Mouse (Mus musculus) heart, embryonic 10.5 days (tissue): ENCODE data around the gene Pls3. TPM values are rescaled to one million over a fixed set of nuclear protein-coding genes. Genes with fewer than 3 reads are reported as not detected.
"Not testable (repeated sequence)": the region's sequence is repeated elsewhere in the genome, so short reads cannot be mapped to it uniquely, and the experiment has no call there.

Source experiments
- DNase-seq: peaks from one replicate; pipeline ENCODE4 v3.0.0-alpha.2; 2017; ENCODE audit warnings: low spot score
- H3K27ac ChIP-seq: fragments of 300-500 bp; sonication (generic); 2 replicates; pipeline ENCODE4 v1.5.1; 2016; ENCODE audit warnings: mild to moderate bottlenecking
- H3K27me3 ChIP-seq: fragments of 300-500 bp; sonication (generic); 2 replicates; pipeline ENCODE4 v1.6.1; 2016; ENCODE audit warnings: mild to moderate bottlenecking; ENCODE audit not compliant: poor library complexity, insufficient read depth, severe bottlenecking
- H3K36me3 ChIP-seq: fragments of 300-500 bp; sonication (generic); 2 replicates; pipeline ENCODE4 v1.6.1; 2016; ENCODE audit warnings: mild to moderate bottlenecking, moderate library complexity
- H3K4me1 ChIP-seq: fragments of 300-500 bp; sonication (generic); 2 replicates; pipeline ENCODE4 v1.6.1; 2016; ENCODE audit warnings: mild to moderate bottlenecking
- H3K4me3 ChIP-seq: fragments of 300-500 bp; sonication (generic); 2 replicates; pipeline ENCODE4 v1.5.1; 2016; ENCODE audit warnings: mild to moderate bottlenecking, moderate library complexity
- H3K9me3 ChIP-seq: fragments of 300-500 bp; sonication (generic); 2 replicates; pipeline ENCODE4 v1.6.1; 2016; ENCODE audit warnings: mild to moderate bottlenecking, moderate library complexity
- WGBS: fragments of 180-500 bp; shearing (Covaris S2); methylation state at CpG from one replicate; pipeline ENCODE4 v1.1.7; 2016; 5-methylcytosine and 5-hydroxymethylcytosine counted together
- polyA plus RNA-seq: library from polyadenylated mRNA; unstranded; fragments of >200 nt; fragmentation: Nextera tagmentation; extraction: Ambion mirVana; gene quantifications from 2 replicates; pipeline ENCODE4 v1.2.1, GENCODE M21; 2016

Pls3 gene
- polyA plus RNA-seq, 1 experiment from 2014 or later, result 113 TPM

DNA sequence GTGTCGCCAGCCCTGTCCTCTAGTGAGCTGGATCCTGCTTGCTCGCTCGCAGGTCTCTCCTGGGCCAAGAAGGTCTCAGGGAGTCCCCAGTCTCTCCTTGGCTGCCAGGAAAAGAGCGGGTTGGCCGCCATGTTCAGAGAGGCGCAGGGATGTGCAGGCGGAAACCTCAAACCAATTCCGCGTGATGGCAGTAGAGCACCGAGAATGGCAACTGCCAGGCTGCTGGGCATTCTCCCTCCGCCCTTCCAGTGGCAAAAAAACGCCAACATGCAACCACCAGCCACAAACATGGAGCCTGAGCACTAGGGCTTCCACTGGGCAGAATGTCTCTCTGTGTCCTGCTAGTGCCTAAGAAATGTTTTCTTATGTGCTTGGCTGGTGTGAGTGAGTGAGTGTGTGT is 115.9 kb downstream of the Pls3 start:
- not testable (repeated sequence) for H3K27me3 ChIP-seq, H3K4me3 ChIP-seq, H3K9me3 ChIP-seq, H3K4me1 ChIP-seq, H3K36me3 ChIP-seq, H3K27ac ChIP-seq, DNase-seq
- WGBS, result 61% methylated on average over 12 of the region's 12 CpGs

DNA sequence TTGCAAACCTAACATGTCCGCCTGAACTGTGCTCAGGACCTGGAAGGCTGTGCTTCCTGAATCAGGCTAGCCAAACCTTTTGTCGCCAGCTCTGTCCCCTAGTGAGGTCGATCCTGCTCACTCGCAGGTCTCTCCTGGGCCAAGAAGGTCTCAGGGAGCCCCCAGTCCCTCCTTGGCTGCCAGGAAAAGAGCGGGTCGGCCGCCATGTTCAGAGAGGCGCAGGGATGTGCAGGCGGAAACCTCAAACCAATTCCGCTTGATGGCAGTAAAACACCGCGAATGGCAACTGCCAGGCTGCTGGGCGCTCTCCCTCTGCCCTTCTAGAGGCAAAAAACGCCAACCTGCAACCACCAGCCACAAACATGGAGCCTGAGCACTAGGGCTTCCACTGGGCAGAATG is 117.0 kb downstream of the Pls3 start:
- not testable (repeated sequence) for H3K4me1 ChIP-seq, H3K4me3 ChIP-seq, H3K36me3 ChIP-seq, H3K27me3 ChIP-seq, H3K27ac ChIP-seq, DNase-seq, H3K9me3 ChIP-seq
- 80% methylated on average over 14 of the region's 14 CpGs for WGBS

DNA sequence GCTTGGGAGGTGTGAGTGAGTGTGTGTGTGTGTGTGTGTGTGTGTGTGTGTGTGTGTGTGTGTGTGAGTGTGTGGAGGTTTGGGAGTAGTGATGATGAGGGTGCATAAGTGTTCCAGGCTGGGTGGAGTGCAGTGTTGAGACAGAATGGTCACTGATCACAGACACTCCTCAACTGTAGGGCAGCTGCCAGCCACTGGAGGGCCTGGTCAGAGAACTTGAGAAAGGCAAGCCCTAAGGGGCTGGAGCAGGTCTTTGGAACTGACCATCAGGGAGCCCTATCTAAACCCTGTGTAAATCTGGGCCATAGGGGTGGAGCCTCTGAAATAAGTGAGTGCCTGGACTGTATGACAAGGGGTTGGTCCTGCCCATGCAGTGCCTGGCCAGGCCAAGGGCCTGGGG is 120.5 kb downstream of the Pls3 start:
- H3K27ac ChIP-seq, H3K4me1 ChIP-seq, H3K4me3 ChIP-seq, H3K9me3 ChIP-seq, H3K27me3 ChIP-seq, H3K36me3 ChIP-seq, DNase-seq: not testable (repeated sequence)

DNA sequence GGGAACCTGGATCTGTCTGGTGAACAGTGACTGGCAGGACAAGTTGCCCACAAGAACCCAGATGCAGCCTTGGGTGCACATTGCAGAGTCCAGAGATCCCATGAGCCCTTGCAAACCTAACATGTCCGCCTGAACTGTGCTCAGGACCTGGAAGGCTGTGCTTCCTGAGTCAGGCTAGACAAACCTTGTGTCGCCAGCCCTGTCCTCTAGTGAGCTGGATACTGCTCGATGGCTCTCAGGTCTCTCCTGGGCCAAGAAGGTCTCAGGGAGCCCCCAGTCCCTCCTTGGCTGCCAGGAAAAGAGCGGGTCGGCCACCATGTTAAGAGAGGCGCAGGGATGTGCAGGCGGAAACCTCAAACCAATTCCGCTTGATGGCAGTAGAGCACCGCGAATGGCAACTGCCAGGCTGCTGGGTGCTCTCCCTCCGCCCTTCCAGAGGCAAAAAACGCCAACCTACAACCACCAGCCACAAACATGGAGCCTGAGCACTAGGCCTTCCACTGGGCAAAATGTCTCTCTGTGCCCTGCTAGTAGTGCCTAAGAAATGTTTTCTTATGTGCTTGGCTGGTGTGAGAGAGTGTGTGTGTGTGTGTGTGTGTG is 124.8 kb downstream of the Pls3 start:
- not testable (repeated sequence) for H3K36me3 ChIP-seq, H3K4me3 ChIP-seq, H3K9me3 ChIP-seq, DNase-seq, H3K27ac ChIP-seq, H3K4me1 ChIP-seq, H3K27me3 ChIP-seq
- 42% methylated on average over 4 of the region's 12 CpGs for WGBS

DNA sequence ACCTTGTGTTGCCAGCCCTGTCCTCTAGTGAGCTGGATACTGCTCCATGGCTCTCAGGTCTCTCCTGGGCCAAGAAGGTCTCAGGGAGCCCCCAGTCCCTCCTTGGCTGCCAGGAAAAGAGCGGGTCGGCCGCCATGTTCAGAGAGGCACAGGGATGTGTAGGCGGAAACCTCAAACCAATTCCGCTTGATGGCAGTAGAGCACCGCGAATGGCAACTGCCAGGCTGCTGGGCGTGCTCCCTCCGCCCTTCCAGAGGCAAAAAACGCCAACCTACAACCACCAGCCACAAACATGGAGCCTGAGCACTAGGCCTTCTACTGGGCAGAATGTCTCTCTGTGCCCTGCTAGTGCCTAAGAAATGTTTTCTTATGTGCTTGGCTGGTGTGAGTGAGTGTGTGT is 125.7 kb downstream of the Pls3 start:
- not testable (repeated sequence) for H3K36me3 ChIP-seq, H3K9me3 ChIP-seq, H3K4me3 ChIP-seq, H3K4me1 ChIP-seq, H3K27ac ChIP-seq, H3K27me3 ChIP-seq, DNase-seq
- WGBS, result 48% methylated on average over 10 of the region's 10 CpGs

DNA sequence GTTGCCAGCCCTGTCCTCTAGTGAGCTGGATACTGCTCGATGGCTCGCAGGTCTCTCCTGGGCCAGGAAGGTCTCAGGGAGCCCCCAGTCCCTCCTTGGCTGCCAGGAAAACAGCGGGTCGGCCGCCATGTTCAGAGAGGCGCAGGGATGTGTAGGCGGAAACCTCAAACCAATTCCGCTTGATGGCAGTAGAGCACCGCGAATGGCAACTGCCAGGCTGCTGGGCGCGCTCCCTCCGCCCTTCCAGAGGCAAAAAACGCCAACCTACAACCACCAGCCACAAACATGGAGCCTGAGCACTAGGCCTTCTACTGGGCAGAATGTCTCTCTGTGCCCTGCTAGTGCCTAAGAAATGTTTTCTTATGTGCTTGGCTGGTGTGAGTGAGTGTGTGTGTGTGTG is 130.5 kb downstream of the Pls3 start:
- H3K4me1 ChIP-seq, H3K4me3 ChIP-seq, H3K9me3 ChIP-seq, H3K27me3 ChIP-seq, DNase-seq, H3K27ac ChIP-seq, H3K36me3 ChIP-seq: not testable (repeated sequence)
- 65% methylated on average over 14 of the region's 14 CpGs for WGBS

DNA sequence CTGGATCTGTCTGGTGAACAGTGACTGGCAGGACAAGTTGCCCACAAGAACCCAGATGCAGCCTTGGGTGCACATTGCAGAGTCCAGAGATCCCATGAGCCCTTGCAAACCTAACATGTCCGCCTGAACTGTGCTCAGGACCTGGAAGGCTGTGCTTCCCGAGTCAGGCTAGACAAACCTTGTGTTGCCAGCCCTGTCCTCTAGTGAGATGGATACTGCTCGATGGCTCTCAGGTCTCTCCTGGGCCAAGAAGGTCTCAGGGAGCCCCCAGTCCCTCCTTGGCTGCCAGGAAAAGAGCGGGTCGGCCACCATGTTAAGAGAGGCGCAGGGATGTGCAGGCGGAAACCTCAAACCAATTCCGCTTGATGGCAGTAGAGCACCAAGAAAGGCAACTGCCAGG is 135.5 kb downstream of the Pls3 start:
- not testable (repeated sequence) for H3K4me1 ChIP-seq, H3K27me3 ChIP-seq, H3K27ac ChIP-seq, H3K9me3 ChIP-seq, H3K4me3 ChIP-seq, H3K36me3 ChIP-seq, DNase-seq
- 56% methylated on average over 3 of the region's 8 CpGs for WGBS
